Mouse (Mus musculus) neural tube, embryonic 11.5 days (tissue): ENCODE measurements at regions not wholly inside any gene's neighbourhood (a gene's known extent, or its start where the extent isn't known, plus 50 kb on each side); places are given as distances from the start of the nearest gene placed in this dataset. TPM values are rescaled to one million over a fixed set of nuclear protein-coding genes. Genes with fewer than 3 reads are reported as not detected.

Experiments
- microRNA-seq: library from miRNA; unstranded; fragments of <30 nt; microRNA quantifications from one replicate; pipeline ENCODE4, GENCODE M21; 2016

Small RNAs in the stretch of these regions (microRNA-seq; reads per million reads assigned to microRNA genes)
- not detected for gene Gm23364
